Mouse (Mus musculus): ENCODE measurements around the gene Bcas2.

DNA sequence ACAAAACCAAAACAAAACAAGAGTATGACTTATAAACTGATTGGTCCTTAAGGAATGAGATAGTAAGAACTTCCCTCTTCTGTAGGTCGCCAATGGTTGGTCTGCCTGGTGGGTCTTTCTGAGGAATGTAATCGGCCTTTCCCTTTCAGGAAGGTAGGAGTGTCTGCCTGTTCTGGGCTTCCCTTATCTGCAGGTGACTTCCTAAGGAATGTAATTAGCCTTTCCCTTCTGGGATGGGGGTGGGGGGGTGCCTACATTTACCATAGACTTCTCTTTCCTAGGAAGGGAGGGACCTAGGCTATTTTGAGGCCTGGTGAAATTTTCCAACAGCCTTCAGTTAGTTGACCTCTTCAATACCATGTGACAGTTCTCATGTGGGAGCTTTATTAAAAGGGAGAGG is 39.6 kb downstream of the Bcas2 start:
- TF ChIP-seq CTCF (IDR thresholded peaks at IDR 0.05; ENCODE audit: low read depth) (no peak), EP300 (IDR thresholded peaks at IDR 0.05; ENCODE audit: low read depth) (no peak)

Data from liver, embryonic 14.5 days (tissue).